Comparison of ENCODE assay signal across 1 mouse cellular context in genomic region chr7:127768997-127769593, GRCm38 (mm10).
A peak's percentile ranks its signal among the peaks of the same experiment; 100 is the strongest.
TF ChIP-seq lines count a peak whose summit lies in the region.

No protein-coding gene starts in this region.

TF ChIP-seq in CH12.LX, 34 proteins besides CTCF, POLR2A, EP300 and RAD21:
- TF ChIP-seq UBTF (IDR thresholded peaks at IDR 0.05; ENCODE audit: low read depth, low read length) = no peak
- no peak for TF ChIP-seq ZNF384 (IDR thresholded peaks at IDR 0.05; ENCODE audit: low read depth, low read length)
- no peak for TF ChIP-seq USF1 (IDR thresholded peaks at IDR 0.05; ENCODE audit: low read depth, low read length)
- no peak for TF ChIP-seq MAX (IDR thresholded peaks at IDR 0.05; ENCODE audit: low read length)
- TF ChIP-seq CHD2 (IDR thresholded peaks at IDR 0.05; ENCODE audit: low read length) = peak; percentile 24; the same call in 1 of the 2 replicates
- TF ChIP-seq TCF12 (IDR thresholded peaks at IDR 0.05; ENCODE audit: low read depth, low read length) = no peak
